Mouse (Mus musculus) C2C12 (cell line): ENCODE measurements at regions not wholly inside any gene's neighbourhood (a gene's known extent, or its start where the extent isn't known, plus 50 kb on each side); places are given as distances from the start of the nearest gene placed in this dataset.

Experiments
- CEBPB ChIP-seq: IDR thresholded peaks from one replicate; pipeline ENCODE4 v1.6.1; 2011; ENCODE audit warnings: low read depth, mild to moderate bottlenecking, control low read depth, moderate library complexity
- CTCF ChIP-seq: IDR thresholded peaks from one replicate; pipeline ENCODE4 v1.5.1; 2011; ENCODE audit not compliant: control insufficient read depth, insufficient read depth, insufficient read length
- MAX ChIP-seq: IDR thresholded peaks from one replicate; pipeline ENCODE4 v1.6.1; 2011; ENCODE audit warnings: mild to moderate bottlenecking, control low read depth
- MYOD1 ChIP-seq: IDR thresholded peaks from one replicate; pipeline ENCODE4 v1.6.1; 2011; ENCODE audit warnings: low read depth; ENCODE audit not compliant: control insufficient read depth, insufficient read length
- MYOG ChIP-seq: IDR thresholded peaks from one replicate; pipeline ENCODE4 v1.6.1; 2011; ENCODE audit not compliant: control insufficient read depth, insufficient read length; ENCODE audit errors: extremely low read depth

DNA sequence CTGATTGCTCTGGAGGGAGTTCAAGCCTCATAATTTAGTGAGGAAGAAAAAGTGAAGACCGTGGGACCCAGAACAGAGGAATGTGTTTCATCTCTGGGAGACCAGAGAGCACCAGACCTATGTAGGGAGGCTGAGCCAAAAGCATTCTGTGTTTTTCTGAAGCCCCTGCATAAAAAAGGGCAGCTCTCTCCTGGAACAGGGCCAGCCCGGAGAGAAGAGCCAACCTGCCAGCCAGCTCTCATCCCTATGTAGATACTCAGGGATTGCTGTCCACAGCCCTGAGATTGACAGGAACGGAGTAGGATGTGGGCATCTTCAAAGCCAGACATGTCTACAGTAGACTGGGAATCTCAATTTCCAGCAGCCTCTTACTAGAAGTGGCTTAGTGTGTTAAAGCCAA is 168.0 kb upstream of the Sall1 start:
- no peak for TF ChIP-seq CEBPB
- no peak for TF ChIP-seq MAX
- TF ChIP-seq CTCF = no peak
- TF ChIP-seq MYOG = no peak
- TF ChIP-seq MYOD1 = no peak
